ENCODE assay signal across 16 mouse cellular contexts in the genomic region with DNA sequence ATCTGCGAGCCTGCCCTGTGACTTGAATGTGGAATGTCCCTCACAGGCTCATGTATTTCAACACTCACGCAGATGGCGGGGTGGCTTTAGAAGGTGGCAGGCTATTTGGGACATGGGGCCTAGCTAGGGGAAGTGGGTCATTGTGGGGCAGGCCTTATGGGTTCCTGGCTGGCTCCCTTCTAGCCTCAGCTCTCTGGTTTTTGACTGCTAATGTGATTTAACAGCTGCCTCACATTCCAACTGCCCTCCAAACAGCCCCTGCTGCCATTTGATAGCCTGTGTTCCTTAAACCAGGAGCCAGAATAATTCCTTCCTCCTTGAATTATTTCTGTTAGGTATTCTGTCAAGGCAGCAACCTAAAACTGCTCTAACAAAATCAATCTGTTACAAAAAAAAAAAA. TPM values are rescaled to one million over a fixed set of nuclear protein-coding genes. Genes with fewer than 3 reads are reported as not detected.
DNase-seq lines count a peak whose midpoint lies in the region; ATAC-seq and TF ChIP-seq lines count a peak whose summit lies in the region.
"Had no signal": no experiment of that assay in that cellular context is flagged by ENCODE, and none has a peak within 500 bp of the region (broad histone marks: within the 10 kb centered on the region; RNA-seq: fewer than 3 reads in every experiment).

No protein-coding gene starts in this region.

- no peak for TF ChIP-seq EP300 in heart, postnatal 0 days (IDR thresholded peaks at IDR 0.05; ENCODE audit: low read depth)

- no peak overlapping the region for H3K4me2 ChIP-seq in heart, postnatal 0 days (ENCODE audit: low read depth, low read length)
- no peak overlapping the region for H3K4me2 ChIP-seq in limb, embryonic 11.5 days (ENCODE audit: low read depth, severe bottlenecking)
- H3K4me2 ChIP-seq in hindbrain, embryonic 16.5 days (ENCODE audit: low read length), result no peak overlapping the region
- H3K4me2 ChIP-seq: hindbrain, embryonic 12.5 days; lung, embryonic 14.5 days had no signal

- no peak overlapping the region for H3K4me3 ChIP-seq in heart, postnatal 0 days (ENCODE audit: low read depth, low read length)
- no peak overlapping the region for H3K4me3 ChIP-seq in limb, embryonic 11.5 days (ENCODE audit: low read depth, low read length)
- H3K4me3 ChIP-seq in hindbrain, embryonic 16.5 days (ENCODE audit: low read length), result no peak overlapping the region
- H3K4me3 ChIP-seq: hindbrain, embryonic 12.5 days had no signal

- peak overlapping the region; percentile 43 for H3K27ac ChIP-seq in heart, postnatal 0 days (ENCODE audit: low read depth)
- no peak overlapping the region for H3K27ac ChIP-seq in limb, embryonic 11.5 days (replicated peaks; ENCODE audit: low read depth, low read length)
- no peak overlapping the region for H3K27ac ChIP-seq in hindbrain, embryonic 16.5 days (ENCODE audit: low read depth, low read length)

- ATAC-seq in heart, postnatal 0 days (ENCODE audit: insufficient read depth, low read depth), result peak; percentile 51
- ATAC-seq in limb, embryonic 11.5 days (ENCODE audit: insufficient number of reproducible peaks, low FRiP score, low TSS enrichment, low read depth), result peak; percentile 40; the same call in 1 of the 2 replicates
- no peak for ATAC-seq in hindbrain, embryonic 16.5 days
- ATAC-seq: activated CD4-positive, CD25-positive, alpha-beta regulatory T cell, adult 4 months had no signal

- H3K27me3 ChIP-seq in heart, postnatal 0 days (ENCODE audit: control insufficient read depth, insufficient read depth, low read length), result no peaks in the 10 kb centered on the region
- H3K27me3 ChIP-seq in limb, embryonic 11.5 days (ENCODE audit: control insufficient read depth, insufficient read depth, low read length), result no peaks in the 10 kb centered on the region
- no peaks in the 10 kb centered on the region for H3K27me3 ChIP-seq in hindbrain, embryonic 16.5 days (replicated peaks; ENCODE audit: control insufficient read depth, insufficient read depth, low read length)
- H3K27me3 ChIP-seq: hindbrain, embryonic 12.5 days had no signal

- no peak for DNase-seq in heart, postnatal 0 days (ENCODE audit: low spot score)
- DNase-seq in heart, adult 9 months (ENCODE audit: low spot score in 2 of 2), result no peak
- DNase-seq in ES-CJ7 (ENCODE audit: low read depth, low spot score) (peak; percentile 44), ZHBTc4 (ENCODE audit: low read depth, low spot score) (peak; percentile 72)
- no peak for DNase-seq in limb, embryonic 11.5 days (ENCODE audit: low spot score)
- DNase-seq in embryo, embryonic 10.5 days (ENCODE audit: low spot score), result no peak
- DNase-seq: adrenal gland, postnatal 36 days; cerebellum, adult 9-11 months; kidney, adult 11 months; lung, embryonic 14.5 days; midbrain, embryonic 14.5 days; thymus, postnatal 14 days had no signal

- no peaks in the 10 kb centered on the region for H3K36me3 ChIP-seq in heart, postnatal 0 days (replicated peaks; ENCODE audit: control insufficient read depth, insufficient read depth, low read length)
- H3K36me3 ChIP-seq in limb, embryonic 11.5 days (ENCODE audit: control insufficient read depth, insufficient read depth, low read length), result no peaks in the 10 kb centered on the region
- H3K36me3 ChIP-seq in hindbrain, embryonic 16.5 days (ENCODE audit: control insufficient read depth, insufficient read depth, low read length), result no peaks in the 10 kb centered on the region
- H3K36me3 ChIP-seq: hindbrain, embryonic 12.5 days had no signal

- no peaks in the 10 kb centered on the region for H3K9me3 ChIP-seq in heart, postnatal 0 days (replicated peaks; ENCODE audit: control insufficient read depth, low read length)
- 0 out of 2 replicates have a peak, but pooled peaks cover 3% of the 10 kb centered on the region for H3K9me3 ChIP-seq in limb, embryonic 11.5 days (ENCODE audit: control insufficient read depth, low read length)
- no peaks in the 10 kb centered on the region for H3K9me3 ChIP-seq in hindbrain, embryonic 16.5 days (ENCODE audit: control insufficient read depth, low read length)

- H3K4me1 ChIP-seq in heart, postnatal 0 days (ENCODE audit: control insufficient read depth, insufficient read depth), result 0 out of 2 replicates have a peak, but pooled peaks cover 5% of the 10 kb centered on the region
- H3K4me1 ChIP-seq in limb, embryonic 11.5 days (ENCODE audit: control insufficient read depth, insufficient read depth, low read length), result peaks cover 17% of the 10 kb centered on the region
- peaks cover 11% of the 10 kb centered on the region for H3K4me1 ChIP-seq in hindbrain, embryonic 16.5 days (ENCODE audit: control insufficient read depth, insufficient read depth, low read depth, low read length)

- 84% methylated on average over 3 of the region's 3 CpGs for WGBS in heart, postnatal 0 days
- WGBS in limb, embryonic 11.5 days, result 91% methylated on average over 3 of the region's 3 CpGs
- WGBS in hindbrain, embryonic 16.5 days, result 93% methylated on average over 3 of the region's 3 CpGs

- TF ChIP-seq CTCF in heart, postnatal 0 days (IDR thresholded peaks at IDR 0.05; ENCODE audit: low read depth), result no peak

- H3K9ac ChIP-seq in heart, postnatal 0 days (replicated peaks; ENCODE audit: low read depth, low read length), result no peak overlapping the region
- no peak overlapping the region for H3K9ac ChIP-seq in limb, embryonic 11.5 days (ENCODE audit: low read length)
- no peak overlapping the region for H3K9ac ChIP-seq in hindbrain, embryonic 16.5 days (ENCODE audit: low read depth, low read length)
- H3K9ac ChIP-seq: hindbrain, embryonic 12.5 days; lung, embryonic 14.5 days had no signal

RNA-seq across cellular contexts. Expression of gene Ddc, which starts 41.0 kb away (rescaled TPM):
- 248 and 309 TPM in 2 replicates for total RNA-seq in heart, postnatal 0 days (2014; rRNA removed; ENCODE audit: low replicate concordance)
- 129 and 140 TPM in 2 replicates for polyA plus RNA-seq in heart, postnatal 0 days (2015; fragmentation: Nextera tagmentation; extraction: Ambion mirVana)
- polyA plus RNA-seq in limb, embryonic 11.5 days (2014; fragmentation: Nextera tagmentation; extraction: Ambion mirVana), result 9.2 and 10.2 TPM in 2 replicates
- 10.6 and 11.9 TPM in 2 replicates for polyA plus RNA-seq in hindbrain, embryonic 16.5 days (2015; fragmentation: Nextera tagmentation; extraction: Ambion mirVana)
- total RNA-seq: megakaryocyte progenitor cell, adult 5-6 weeks had no signal

RNA-seq across cellular contexts. Expression of gene Fignl1, which starts 48.2 kb away (rescaled TPM):
- 10.8 and 11.4 TPM in 2 replicates for total RNA-seq in heart, postnatal 0 days (2014; rRNA removed; ENCODE audit: low replicate concordance)
- 11.6 and 12.0 TPM in 2 replicates for polyA plus RNA-seq in heart, postnatal 0 days (2015; fragmentation: Nextera tagmentation; extraction: Ambion mirVana)
- polyA plus RNA-seq in limb, embryonic 11.5 days (2014; fragmentation: Nextera tagmentation; extraction: Ambion mirVana), result 96.7 and 102 TPM in 2 replicates
- polyA plus RNA-seq in hindbrain, embryonic 16.5 days (2015; fragmentation: Nextera tagmentation; extraction: Ambion mirVana), result 12.4 and 13.5 TPM in 2 replicates

Comparison
In these comparisons a context has a peak if more than half of its experiments do, and no peak if none do; other contexts are left out.
1. DNase-seq: peak in ES-CJ7 (single experiment) and ZHBTc4 (single experiment); none in heart, postnatal 0 days (single experiment), heart, adult 9 months (0 of 2), limb, embryonic 11.5 days (single experiment) and embryo, embryonic 10.5 days (single experiment).
2. RNA of gene Ddc, which starts 41.0 kb away (polyA plus RNA-seq): 129 to 140 TPM in heart, postnatal 0 days; 10.6 to 11.9 TPM in hindbrain, embryonic 16.5 days and 9.2 to 10.2 TPM in limb, embryonic 11.5 days; every median in the first group is over 10 times any median in the second.